Mouse (Mus musculus) liver, embryonic 11.5 days (tissue): ENCODE data around the gene Optc. TPM values are rescaled to one million over a fixed set of nuclear protein-coding genes. Genes with fewer than 3 reads are reported as not detected.

ENCODE experiments used
- ATAC-seq: fragments of 200-750 bp; cut with Nextera tagmentation; replicated peaks from 2 replicates; pipeline ENCODE4 v1.8.0; 2017; ENCODE audit warnings: moderate number of reproducible peaks, mild to moderate bottlenecking, moderate TSS enrichment, moderate library complexity; ENCODE audit not compliant: low FRiP score
- DNase-seq: peaks from one replicate; pipeline ENCODE4 v3.0.0-alpha.2; 2017; ENCODE audit warnings: low spot score
- H3K27ac ChIP-seq: fragments of 300-500 bp; sonication (generic); 2 replicates; pipeline ENCODE4 v1.5.1; 2014; ENCODE audit warnings: mild to moderate bottlenecking, low read depth, low read length, control low read depth
- H3K27me3 ChIP-seq: fragments of 300-500 bp; sonication (generic); replicated peaks from 2 replicates; pipeline ENCODE4 v1.6.1; 2014; ENCODE audit warnings: low read length, mixed read lengths; ENCODE audit not compliant: control insufficient read depth, insufficient read depth
- H3K36me3 ChIP-seq: fragments of 300-500 bp; sonication (generic); 2 replicates; pipeline ENCODE4 v1.6.1; 2014; ENCODE audit warnings: mild to moderate bottlenecking, low read length, moderate library complexity, mixed read lengths; ENCODE audit not compliant: control insufficient read depth, insufficient read depth
- H3K4me1 ChIP-seq: fragments of 300-500 bp; sonication (generic); replicated peaks from 2 replicates; pipeline ENCODE4 v1.6.1; 2014; ENCODE audit warnings: low read length, mixed read lengths; ENCODE audit not compliant: control insufficient read depth, insufficient read depth
- H3K4me2 ChIP-seq: fragments of 300-500 bp; sonication (generic); 2 replicates; pipeline ENCODE4 v1.6.1; 2014; ENCODE audit warnings: mild to moderate bottlenecking, control low read depth, moderate library complexity
- H3K4me3 ChIP-seq: fragments of 300-500 bp; sonication (generic); 2 replicates; pipeline ENCODE4 v1.5.1; 2014; ENCODE audit warnings: low read depth, low read length, control low read depth
- H3K9ac ChIP-seq: fragments of 300-500 bp; sonication (generic); 2 replicates; pipeline ENCODE4 v1.6.1; 2014; ENCODE audit warnings: low read depth, low read length, control low read depth
- H3K9me3 ChIP-seq: fragments of 300-500 bp; sonication (generic); 2 replicates; pipeline ENCODE4 v1.6.1; 2016; ENCODE audit warnings: low read length, inconsistent platforms, mixed read lengths; ENCODE audit not compliant: control insufficient read depth
- WGBS: fragments of 180-500 bp; shearing (Covaris S2); extraction: QIAGEN DNeasy Blood & Tissue Kit; methylation state at CpG from one replicate; pipeline ENCODE4 v1.1.7; 2014; 5-methylcytosine and 5-hydroxymethylcytosine counted together
- polyA plus RNA-seq: library from polyadenylated mRNA; unstranded; fragments of >200 nt; fragmentation: Nextera tagmentation; extraction: Ambion mirVana; gene quantifications from 2 replicates; pipeline ENCODE4 v1.2.1, GENCODE M21; 2014

Gene Optc
- polyA plus RNA-seq, 1 experiment from 2014 or later: 0.40 TPM

DNA sequence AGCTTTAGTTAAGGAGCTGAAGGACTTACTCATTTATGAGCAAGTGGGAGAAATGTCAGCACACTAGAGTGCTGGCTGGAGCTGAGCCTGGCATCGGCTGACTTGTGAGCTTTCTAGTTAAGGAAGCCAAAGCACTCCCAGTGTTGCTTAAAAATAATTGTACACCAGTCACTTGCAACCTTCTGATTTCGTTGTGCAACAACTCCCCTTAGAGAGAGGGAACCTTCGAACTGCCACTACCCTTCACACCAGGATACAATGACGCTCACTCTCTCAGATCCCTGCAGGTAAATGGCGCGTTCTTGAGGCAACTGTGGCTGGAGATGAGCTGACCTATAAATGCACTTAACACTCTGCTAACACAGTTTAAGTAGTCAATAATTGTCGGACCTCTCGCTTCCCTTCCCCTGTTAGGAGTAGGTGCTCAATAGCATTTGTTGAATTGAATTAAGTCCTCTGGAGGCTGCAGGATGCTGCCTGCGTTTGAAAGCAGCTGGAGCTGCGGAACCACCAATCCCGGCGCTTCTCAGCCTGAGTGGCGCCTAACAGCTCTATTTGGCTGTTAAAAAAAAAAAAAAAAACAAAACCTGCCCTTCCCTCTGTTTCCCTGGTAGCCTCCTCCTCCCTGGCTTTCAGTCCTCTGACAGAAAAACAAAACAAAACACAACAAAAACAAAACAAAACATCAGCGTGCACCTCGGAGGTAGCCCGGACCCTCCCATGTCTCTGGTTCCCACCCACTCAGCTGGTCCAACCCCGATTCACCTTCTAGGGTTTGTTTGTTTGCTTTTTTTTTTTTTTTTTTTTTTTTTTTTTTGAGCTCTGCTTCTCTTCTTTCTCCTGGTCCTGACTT lies 53.2 kb downstream of the Optc start:
- no peaks in the 10 kb centered on the region for H3K9me3 ChIP-seq
- 0 out of 2 replicates have a peak overlapping the region, but pooled peaks have one; percentile 8 for H3K4me3 ChIP-seq
- no peak for ATAC-seq
- 5% methylated on average over 17 of the region's 17 CpGs for WGBS
- H3K27me3 ChIP-seq: peaks cover 39% of the 10 kb centered on the region
- peak overlapping the region; percentile 51 for H3K4me2 ChIP-seq
- peaks cover 7% of the 10 kb centered on the region for H3K4me1 ChIP-seq
- no peaks in the 10 kb centered on the region for H3K36me3 ChIP-seq
- DNase-seq: no peak
- no peak overlapping the region for H3K9ac ChIP-seq
- no peak overlapping the region for H3K27ac ChIP-seq

Other genes with a start within 250 kb of the Optc start
- not detected in 2 replicates for gene Zbed6, start 247.1 kb downstream of the Optc start, polyA plus RNA-seq
- gene Gm38394, start 246.7 kb downstream of the Optc start, polyA plus RNA-seq: 4.4 and 4.5 TPM in 2 replicates
- gene Lax1, start 217.9 kb downstream of the Optc start, polyA plus RNA-seq: 0.62 and 0.78 TPM in 2 replicates
- 17.1 and 19.6 TPM in 2 replicates for gene Atp2b4, start 107.0 kb downstream of the Optc start, polyA plus RNA-seq
- gene Prelp, start 13.4 kb upstream of the Optc start, polyA plus RNA-seq: 0.11 and 0.23 TPM in 2 replicates
- gene Fmod, start 129.3 kb upstream of the Optc start, polyA plus RNA-seq: 2.7 and 3.9 TPM in 2 replicates
- 38.6 and 39.9 TPM in 2 replicates for gene Btg2, start 171.1 kb upstream of the Optc start, polyA plus RNA-seq
- not detected in 2 replicates for gene Chit1, start 203.2 kb upstream of the Optc start, polyA plus RNA-seq